Mouse (Mus musculus): ENCODE measurements around the gene Gm49510.

DNA sequence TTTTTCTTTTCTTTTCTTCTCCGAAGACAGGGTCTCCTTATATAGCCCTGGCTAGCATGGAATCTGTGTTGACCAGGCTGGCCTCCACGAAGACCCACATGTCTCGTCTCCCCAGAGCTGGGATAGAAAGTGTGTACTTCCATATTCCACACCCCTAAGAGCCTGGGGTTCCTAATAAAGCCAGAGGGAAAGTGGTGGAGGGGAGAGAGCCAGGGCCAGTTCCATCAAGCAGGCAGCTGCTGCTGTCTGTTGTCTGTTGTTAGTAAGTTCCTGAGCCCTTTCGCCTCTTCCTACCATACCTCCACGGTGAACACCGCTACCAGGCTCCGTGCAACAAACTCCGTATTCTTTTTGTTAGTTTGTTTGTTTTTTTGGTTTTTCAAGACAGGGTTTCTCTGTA is 29.1 kb downstream of the Gm49510 start:
- TF ChIP-seq ZNF384 (IDR thresholded peaks at IDR 0.05; ENCODE audit: low read depth, low read length) (no peak), ZC3H11A (IDR thresholded peaks at IDR 0.05; ENCODE audit: borderline replicate concordance, low read depth, low read length) (no peak), MAFK (IDR thresholded peaks at IDR 0.05; ENCODE audit: insufficient read depth, low read depth, low read length) (no peak)
